Mouse (Mus musculus): ENCODE data around the gene Lgr4.
"Not testable (repeated sequence)": the region's sequence is repeated elsewhere in the genome, so short reads cannot be mapped to it uniquely, and the experiment has no call there.

Gene Lgr4

DNA sequence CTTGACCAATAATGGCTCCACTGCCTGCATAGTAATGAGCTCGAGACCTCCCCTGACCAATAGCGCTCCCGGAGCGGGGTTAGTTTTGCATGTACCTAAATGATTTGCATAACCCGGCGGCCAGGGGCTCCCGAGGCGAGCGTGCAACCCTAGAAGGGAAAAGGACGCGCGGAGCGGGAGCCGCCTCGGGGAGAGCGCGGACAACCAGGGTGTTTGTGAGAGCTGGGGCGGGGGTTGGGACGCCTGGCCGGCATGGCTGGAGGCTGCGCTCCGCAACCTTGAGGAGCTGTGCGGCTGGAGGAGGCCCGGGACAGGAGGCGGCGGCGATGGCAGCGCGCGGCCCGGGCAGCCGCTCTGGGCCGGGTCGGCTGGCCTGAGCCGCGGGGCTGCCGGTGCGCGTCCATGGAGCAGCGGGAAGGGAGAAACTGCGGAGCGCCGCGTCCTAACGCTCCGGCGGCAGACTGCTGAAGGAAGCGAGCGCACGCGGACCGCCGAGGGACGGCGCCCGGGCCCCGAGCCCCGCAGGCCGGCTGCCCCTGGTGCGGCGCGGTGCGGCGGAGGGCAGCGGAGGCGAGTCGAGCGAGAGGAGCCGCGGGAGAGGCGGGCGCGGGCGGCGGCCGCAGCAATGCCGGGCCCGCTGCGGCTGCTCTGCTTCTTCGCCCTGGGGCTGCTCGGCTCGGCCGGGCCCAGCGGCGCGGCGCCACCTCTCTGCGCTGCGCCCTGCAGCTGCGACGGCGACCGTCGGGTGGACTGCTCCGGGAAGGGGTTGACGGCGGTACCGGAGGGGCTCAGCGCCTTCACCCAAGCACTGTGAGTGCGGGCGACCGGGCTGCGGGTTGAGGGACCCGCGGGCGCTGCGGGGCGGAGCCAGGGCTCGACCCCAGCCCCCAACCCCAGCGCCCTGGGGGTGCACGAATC lies at the start of gene Lgr4:
Gene Lgr4 (plus strand): TSS at position 152 of the 918 bp plus-strand sequence.
- ATAC-seq (ENCODE audit: insufficient number of reproducible peaks, low FRiP score, low TSS enrichment) = peak; percentile 98

DNA sequence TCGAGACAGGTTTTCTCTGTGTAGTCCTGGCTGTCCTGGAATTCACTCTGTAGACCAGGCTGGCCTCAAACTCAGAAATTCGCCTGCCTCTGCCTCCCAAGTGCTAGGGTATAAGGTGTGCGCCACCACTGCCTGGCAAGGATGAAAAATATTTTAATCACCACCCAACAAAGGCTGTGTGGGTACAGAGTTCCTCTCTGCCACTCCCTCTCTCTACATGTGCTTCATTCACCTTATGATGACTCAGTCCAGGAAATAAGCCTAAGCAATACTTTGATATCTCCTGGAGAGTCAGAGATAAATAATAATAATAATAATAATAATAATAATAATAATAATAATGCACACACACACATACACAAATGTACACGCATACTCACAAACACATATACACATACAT lies 38.0 kb upstream of the Lgr4 start:
- ATAC-seq (ENCODE audit: insufficient number of reproducible peaks, low FRiP score, low TSS enrichment) = not testable (repeated sequence)

DNA sequence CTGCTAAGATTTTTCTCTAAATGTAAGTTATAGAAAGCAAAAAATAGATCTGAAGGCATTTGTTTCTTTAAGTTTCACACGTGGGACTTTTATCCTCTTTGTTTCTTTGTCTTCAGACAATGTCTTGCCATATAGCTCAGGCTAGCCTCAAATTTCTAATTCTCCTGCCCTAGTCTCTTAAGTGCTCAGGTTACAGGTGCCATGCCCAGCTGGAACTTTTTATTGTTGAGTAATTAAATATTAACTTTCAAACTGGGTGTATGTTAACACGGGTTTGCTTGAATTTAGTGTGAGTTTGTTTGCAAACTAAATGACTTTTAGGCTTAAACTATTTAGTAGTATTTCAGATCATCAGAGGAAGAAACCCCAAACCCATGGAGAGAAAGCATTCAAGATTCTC lies 36.3 kb upstream of the Lgr4 start:
- ATAC-seq (ENCODE audit: insufficient number of reproducible peaks, low FRiP score, low TSS enrichment) = no peak

DNA sequence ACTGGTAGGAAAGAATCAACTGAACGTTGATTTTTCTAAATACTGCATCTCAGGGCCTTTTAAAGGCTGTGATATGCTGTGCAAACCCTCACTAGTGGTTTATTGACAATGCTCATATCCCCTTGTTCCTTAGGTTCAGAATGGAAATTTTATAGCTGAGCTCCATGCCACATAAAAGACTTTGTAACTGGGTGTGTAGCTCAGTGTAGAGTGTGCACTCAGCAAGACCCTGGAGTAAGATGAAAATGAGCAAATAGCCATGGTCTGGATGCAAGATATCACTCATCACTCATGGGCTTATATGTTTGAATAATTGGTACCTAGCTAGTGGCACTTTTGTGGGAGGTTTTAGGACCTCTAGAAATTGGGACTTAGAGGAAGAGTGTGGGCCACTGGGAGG lies 35.8 kb upstream of the Lgr4 start:
- ATAC-seq (ENCODE audit: insufficient number of reproducible peaks, low FRiP score, low TSS enrichment) = no peak

DNA sequence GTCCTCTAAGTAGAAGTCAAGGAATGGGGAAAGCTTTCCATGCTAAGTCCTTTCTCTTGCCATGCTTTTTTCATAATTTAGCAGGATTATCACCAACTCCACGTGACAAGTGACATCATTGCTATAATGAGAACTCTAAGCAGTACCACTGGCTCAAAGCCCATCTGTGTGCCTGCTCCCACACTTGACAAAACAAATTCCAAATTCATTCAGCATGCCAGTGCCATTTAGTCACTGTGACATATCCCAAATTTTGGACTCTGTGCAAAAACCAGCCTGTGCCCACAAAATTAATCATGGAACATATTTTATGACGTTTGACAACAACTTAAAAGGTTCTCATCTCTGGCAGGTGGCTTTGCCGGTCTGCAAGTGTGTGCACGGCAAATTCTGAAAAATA lies 33.3 kb upstream of the Lgr4 start:
- ATAC-seq (ENCODE audit: insufficient number of reproducible peaks, low FRiP score, low TSS enrichment) = peak; percentile 66

DNA sequence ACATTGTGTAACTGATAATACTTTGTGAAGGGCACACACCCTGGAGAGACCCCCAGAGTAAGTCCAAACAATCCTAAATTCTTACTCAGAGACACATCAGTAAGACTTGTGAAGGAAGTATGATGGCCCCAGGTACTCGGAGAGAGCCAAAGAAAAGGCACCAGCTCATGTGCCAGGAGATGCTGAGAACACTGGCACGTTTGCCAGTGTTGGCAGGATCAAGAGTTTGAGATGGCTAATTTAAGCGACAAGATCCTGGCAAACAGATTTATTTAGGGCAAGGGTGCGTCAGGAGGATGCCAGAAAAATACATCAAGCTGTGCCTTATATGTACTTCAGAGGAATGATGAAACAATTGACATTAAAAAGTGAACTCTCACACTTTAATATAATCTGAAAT lies 32.9 kb upstream of the Lgr4 start:
- ATAC-seq (ENCODE audit: insufficient number of reproducible peaks, low FRiP score, low TSS enrichment) = peak; percentile 96

DNA sequence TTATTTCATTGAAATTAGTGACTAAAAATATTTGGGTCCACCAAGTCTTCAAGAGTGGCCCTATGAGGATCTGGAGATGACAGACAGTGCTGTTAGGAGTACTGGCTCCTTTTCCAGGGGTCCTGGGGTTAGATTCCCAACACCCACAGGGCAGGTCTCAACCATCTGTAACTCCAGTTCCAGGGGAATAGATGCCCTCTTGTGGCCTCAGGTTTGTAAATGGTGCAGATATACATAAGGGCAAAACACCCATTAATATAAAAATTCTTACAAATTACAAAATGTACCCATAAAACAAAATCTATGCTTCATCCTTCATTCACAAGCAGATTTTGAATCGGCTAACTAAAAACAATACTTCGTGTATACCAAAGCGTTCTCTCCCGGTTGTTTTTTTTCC lies 27.4 kb upstream of the Lgr4 start:
- ATAC-seq (ENCODE audit: insufficient number of reproducible peaks, low FRiP score, low TSS enrichment) = no peak

DNA sequence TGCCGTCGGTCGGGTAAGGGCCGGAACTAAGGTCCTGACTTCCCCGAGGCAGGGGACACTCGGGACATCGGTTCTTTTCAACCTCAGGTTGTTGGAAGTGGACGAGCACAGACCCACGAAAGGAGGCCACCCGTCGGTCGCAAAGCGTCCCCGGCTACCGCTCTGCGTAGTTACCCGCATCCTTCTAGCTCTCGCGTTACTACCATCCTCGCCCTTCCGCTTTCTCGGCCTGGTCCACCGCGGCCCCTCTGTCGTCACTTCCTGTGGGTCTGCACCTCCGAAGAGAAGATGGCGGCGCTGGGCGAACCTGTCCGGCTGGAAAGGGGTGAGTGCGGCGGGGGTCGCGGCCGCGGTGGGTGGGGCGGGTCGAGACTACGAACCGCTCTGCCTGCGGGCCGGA lies 26.9 kb upstream of the Lgr4 start, which contains the start of gene Lin7c:
Gene Lin7c (plus strand): TSS at position 257 of the 400 bp plus-strand sequence.
- peak; percentile 100 for ATAC-seq (ENCODE audit: insufficient number of reproducible peaks, low FRiP score, low TSS enrichment)

DNA sequence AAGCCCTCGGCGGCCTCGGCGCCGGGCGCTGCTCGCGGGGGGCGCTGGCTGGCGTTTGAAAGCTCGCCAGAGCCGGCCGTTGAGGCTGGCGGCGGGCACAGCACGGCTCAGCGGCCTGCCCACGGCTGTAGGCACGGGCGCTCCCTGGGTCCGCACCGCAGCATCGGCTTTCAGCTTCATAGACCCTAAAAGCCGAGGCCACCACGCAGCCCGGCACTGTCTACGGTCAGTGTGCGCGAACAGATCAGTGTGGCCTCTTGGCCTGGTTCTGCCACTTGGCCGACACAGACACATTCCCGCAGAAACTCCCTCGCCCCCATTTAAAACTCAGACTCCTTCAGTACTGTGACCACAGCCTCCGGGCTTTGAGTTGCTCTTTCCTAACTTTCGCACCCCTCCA lies 26.4 kb upstream of the Lgr4 start:
- ATAC-seq (ENCODE audit: insufficient number of reproducible peaks, low FRiP score, low TSS enrichment) = peak; percentile 63

DNA sequence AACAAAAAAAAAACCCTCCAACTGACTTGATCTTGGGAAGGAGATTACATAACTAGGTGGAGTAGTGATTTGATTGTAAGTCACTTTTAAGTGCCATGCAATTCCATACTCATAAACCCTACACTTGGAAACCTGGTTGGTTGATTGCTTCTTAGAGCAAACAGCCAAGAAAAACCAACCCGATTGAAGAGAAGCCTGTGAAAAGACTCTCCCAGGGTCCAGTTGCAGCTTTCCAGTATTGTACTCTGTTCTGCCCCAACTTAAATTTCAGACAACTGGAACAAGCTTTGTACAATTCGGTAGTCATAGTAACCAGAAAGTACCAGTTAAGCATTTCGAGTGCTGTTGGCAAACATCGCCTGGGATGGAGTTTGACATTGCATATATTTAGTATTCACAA lies 26.0 kb upstream of the Lgr4 start:
- ATAC-seq (ENCODE audit: insufficient number of reproducible peaks, low FRiP score, low TSS enrichment) = no peak

DNA sequence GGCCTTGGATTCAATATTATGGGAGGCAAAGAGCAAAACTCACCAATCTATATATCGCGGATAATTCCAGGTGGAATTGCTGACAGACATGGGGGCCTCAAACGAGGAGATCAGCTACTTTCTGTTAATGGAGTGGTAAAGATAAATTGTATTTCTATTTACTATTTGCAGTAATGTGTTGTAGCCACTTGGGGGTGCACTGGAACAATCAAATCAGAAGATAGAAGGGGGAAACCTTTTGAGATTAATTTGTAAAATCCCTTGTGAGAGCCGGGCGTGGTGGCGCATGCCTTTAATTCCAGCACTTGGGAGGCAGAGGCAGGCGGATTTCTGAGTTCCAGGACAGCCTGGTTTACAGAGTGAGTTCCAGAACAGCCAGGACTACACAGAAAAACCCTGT lies 21.1 kb upstream of the Lgr4 start:
- no peak for ATAC-seq (ENCODE audit: insufficient number of reproducible peaks, low FRiP score, low TSS enrichment)

DNA sequence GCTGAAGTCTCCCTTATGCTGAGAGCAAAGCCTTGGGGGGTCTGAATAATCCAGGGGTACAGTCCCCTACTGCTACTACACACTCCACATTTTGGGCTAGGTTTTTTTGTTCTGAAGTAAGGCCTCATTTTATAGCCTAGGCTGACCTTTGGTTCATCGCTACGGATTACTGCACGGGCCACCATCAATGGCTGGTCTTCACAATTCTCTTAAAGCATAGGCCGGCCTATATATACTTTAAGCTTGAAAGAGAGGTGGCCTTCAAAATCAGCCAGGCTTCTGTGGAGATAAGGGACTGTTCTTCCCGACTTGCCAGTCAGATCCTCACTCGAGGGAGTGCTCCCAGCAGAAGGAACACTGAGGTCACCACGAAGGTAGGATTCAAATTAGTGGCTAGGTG lies 14.6 kb upstream of the Lgr4 start:
- ATAC-seq (ENCODE audit: insufficient number of reproducible peaks, low FRiP score, low TSS enrichment) = no peak

DNA sequence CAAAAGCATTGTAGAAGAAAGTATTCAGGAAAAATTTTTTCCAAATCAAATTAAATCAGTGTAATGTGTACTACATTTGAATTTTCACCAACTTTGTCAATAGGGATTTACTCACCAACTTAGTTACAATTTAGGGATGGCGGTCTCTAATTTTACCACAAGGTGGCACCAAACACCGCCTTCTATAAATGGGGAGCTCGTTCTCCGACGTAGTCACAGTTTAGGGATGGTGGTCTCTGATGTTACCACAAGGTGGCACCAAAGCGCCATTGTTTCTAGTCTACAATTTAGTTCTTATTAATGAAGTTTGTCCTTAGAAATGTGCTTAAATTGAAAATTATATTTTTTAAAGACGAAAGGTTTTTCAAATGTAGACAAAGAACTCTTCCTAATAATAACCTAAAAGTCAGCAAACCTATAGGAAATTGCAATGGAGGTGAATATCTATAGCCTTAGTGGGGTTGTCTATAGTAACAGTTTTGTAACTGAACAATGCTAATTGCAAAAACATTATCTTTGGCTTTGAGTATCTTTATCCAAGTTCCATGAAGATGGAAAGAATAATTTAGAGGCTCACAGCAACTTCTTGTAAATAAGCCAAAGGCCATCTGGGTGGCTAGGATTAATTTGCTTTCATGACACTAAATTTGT lies 13.2 kb upstream of the Lgr4 start:
- peak; percentile 84 for ATAC-seq (ENCODE audit: insufficient number of reproducible peaks, low FRiP score, low TSS enrichment)

DNA sequence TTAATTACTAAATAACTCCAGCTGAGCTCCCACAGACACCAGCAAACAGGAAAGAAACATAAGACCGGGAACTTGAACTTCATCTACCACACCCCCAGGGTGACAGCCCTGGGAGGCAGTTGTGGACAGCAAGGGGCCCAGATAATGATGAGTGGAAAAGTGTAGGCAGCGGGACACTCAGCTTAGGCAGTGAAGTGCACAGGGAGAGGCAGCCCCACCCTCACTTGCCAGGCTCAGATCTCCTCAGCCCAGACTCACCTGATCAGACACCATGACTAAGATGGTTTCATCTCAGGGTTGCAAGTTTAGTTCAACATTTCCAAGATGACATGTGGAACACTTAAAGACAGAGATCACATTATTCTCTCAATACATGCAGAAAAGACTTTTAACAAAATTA lies 8.3 kb upstream of the Lgr4 start:
- no peak for ATAC-seq (ENCODE audit: insufficient number of reproducible peaks, low FRiP score, low TSS enrichment)

DNA sequence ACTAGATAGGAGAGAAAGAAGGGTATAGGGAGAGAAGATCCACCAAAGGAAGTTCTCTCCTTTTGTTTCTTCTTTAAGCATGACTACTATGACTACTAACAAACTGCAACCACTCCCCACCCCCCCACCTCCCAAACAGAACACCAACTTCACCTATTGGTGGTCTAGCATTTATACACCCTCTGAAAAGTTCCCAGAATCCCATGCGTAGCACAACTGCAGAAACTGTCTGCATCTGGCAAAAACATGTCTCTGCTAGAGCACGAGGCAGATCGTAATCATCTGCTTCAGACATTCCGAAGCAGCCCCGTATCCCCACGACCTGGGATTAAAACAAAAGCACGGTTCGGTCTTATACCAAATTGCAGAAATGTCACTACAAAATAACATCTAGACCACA lies 5.2 kb upstream of the Lgr4 start:
- no peak for ATAC-seq (ENCODE audit: insufficient number of reproducible peaks, low FRiP score, low TSS enrichment)

DNA sequence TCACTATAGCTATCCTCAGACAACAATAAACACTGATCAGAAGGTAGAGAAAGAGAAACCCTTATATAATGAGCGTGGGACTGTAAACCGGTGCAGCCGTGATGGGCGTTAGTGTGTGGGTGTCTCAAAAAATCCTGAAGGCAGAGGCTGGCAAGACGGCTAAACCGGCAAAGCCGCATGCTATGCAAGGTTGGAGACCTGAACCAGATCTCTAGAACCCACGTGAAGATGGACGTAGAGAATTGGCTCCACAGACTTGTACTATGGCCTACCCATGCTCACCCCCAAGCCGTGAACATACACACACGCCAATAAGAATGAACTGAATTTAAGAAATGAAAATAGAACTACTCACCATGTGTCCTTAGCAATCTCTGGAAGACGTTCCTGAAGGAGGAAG lies 4.7 kb upstream of the Lgr4 start:
- ATAC-seq (ENCODE audit: insufficient number of reproducible peaks, low FRiP score, low TSS enrichment) = no peak

DNA sequence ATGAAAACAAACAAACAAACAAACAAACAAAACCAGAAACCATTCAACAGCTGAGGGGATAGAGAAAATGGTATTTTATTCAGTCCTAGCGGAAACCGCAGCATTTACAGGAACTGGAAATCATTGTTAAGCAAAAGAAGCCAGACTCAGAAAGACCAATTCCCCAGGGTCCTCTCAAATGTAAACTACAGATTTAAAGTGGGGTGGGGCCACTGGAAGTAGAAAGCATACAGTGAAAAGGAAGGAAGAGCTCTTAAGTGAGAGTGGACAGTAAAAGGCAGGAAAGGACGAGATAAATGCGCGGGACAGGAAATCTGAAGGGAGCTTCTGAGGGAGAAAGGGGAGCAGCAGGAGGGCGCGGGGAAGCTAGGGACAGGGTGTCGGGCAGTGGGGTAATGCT lies 4.2 kb upstream of the Lgr4 start:
- no peak for ATAC-seq (ENCODE audit: insufficient number of reproducible peaks, low FRiP score, low TSS enrichment)

DNA sequence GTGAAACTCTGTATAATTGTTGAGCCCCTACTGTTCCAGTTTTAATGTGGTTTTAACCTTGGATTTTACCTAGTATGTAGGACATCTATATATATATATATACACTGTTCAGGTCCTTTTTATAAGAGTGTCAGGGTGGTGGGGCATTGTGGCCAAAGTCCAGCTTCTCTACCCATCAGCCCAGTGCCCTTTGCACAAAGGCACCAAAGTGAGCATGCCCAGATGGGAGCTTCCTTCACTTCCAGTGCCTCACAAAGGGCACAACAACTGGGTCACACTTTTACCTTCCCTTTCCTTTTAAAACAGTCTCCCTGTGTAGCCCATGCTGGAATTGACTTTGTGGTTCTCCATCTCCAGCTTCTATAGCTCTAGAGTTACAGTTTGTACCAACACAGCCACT lies 2.8 kb upstream of the Lgr4 start:
- ATAC-seq (ENCODE audit: insufficient number of reproducible peaks, low FRiP score, low TSS enrichment) = no peak

DNA sequence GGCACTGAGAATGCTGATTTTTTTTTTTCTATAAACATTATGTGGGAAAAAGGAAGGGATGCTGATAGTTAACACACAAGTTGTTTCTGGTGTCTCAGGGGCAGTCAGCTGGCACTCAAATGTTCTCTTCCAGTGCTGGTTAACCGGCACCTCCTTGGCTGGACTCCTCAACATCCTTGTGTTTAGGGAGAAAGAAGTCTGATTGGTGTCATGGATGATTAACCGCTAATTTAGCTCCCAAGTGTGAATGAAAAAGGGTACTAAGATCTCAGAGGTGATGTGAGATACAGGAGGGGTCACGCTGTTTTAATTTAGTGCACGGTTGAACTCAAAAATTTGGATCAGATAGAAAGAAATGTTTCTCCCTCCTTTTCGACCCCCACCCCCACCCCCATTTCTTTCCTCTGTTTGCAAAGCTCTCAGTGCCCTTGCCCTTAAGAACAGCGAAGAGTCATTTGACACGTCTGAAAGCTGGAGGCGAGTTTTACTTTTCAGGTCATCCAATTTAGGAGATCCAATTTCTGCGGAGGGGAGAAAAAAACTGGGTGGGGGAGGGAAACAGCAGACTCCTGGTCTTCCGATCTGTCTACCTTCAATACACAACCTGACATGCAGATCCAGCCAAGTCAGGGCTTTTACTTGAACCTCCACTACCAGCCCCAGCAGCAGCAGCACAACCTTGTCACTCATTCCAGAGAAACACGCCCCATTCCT lies 508 bp upstream of the Lgr4 start:
- ATAC-seq (ENCODE audit: insufficient number of reproducible peaks, low FRiP score, low TSS enrichment) = no peak

DNA sequence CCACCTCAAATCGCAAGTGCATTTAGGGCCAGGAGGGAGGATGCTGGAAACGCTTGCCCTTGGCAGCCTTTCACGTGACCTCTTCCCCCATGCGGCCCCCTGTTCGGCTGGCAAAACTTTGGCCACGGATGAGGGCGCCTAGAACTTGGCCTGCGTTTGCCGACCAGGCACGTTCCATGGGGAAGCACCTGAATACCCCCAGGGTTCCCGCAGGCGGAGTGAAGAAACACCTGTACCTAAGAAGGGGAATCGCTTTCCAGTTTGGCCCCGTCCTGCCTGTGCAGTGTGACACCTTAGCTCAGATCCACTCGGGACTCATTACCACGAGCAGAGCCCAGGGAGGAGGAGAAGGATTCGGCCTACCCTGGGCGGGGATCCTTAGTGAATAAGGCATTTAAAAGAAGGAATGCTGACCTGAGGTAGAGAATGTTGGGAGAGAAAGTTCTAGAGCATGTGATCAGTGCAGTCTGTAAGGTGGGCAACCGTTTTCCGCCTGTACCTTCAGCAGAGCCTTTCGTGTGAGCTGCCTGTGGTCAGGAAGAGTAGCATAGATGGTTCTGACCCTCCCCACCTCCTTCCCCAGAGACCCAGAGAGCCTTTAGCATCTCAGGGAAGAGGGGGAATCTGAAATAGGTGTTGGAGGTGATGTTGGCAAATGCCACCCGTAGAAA lies 1.3 kb downstream of the Lgr4 start:
- ATAC-seq (ENCODE audit: insufficient number of reproducible peaks, low FRiP score, low TSS enrichment) = no peak

DNA sequence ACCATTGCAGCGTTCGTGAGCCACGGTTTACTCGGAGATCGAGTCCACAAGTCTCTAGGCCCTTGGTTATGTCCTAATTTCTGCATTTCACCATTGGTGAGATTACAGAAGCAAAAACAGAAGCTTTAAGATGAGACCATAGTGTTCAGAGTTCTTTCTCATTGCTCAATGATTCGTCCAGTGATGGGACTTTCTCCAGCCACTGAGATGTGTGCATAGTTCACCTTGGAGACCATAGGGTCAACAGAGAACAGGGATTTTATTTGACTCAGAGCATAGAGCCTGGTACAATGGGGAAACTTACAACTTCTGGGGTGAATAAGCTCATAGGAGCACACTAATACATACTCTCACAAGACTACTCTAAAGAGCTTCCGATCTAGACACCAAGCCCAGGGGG lies 3.0 kb downstream of the Lgr4 start:
- ATAC-seq (ENCODE audit: insufficient number of reproducible peaks, low FRiP score, low TSS enrichment) = no peak

Measured in cerebellum, adult (tissue).